Mouse (Mus musculus) embryonic facial prominence, embryonic 13.5 days (tissue): ENCODE measurements around the gene Slc5a2. TPM values are rescaled to one million over a fixed set of nuclear protein-coding genes. Genes with fewer than 3 reads are reported as not detected.

Experiments
- ATAC-seq: fragments of 200-750 bp; cut with Nextera tagmentation; 2 replicates; pipeline ENCODE4 v1.8.0; 2017; ENCODE audit warnings: low read depth; ENCODE audit not compliant: insufficient number of reproducible peaks, insufficient read depth, low FRiP score, low TSS enrichment
- H3K27ac ChIP-seq: fragments of 300-500 bp; sonication (generic); 2 replicates; pipeline ENCODE4 v1.5.1; 2015; ENCODE audit warnings: moderate library complexity, mild to moderate bottlenecking, inconsistent platforms
- H3K27me3 ChIP-seq: fragments of 300-500 bp; sonication (generic); 2 replicates; pipeline ENCODE4 v1.6.1; 2015; ENCODE audit warnings: mild to moderate bottlenecking, inconsistent platforms
- H3K36me3 ChIP-seq: fragments of 300-500 bp; sonication (generic); 2 replicates; pipeline ENCODE4 v1.6.1; 2015; ENCODE audit warnings: mild to moderate bottlenecking, inconsistent platforms
- H3K4me1 ChIP-seq: fragments of 300-500 bp; sonication (generic); 2 replicates; pipeline ENCODE4 v1.6.1; 2015; ENCODE audit warnings: inconsistent platforms
- H3K4me2 ChIP-seq: fragments of 300-500 bp; sonication (generic); 2 replicates; pipeline ENCODE4 v1.6.1; 2015; ENCODE audit warnings: moderate library complexity, mild to moderate bottlenecking, inconsistent platforms
- H3K4me3 ChIP-seq: fragments of 300-500 bp; sonication (generic); 2 replicates; pipeline ENCODE4 v1.5.1; 2015; ENCODE audit warnings: mild to moderate bottlenecking, inconsistent platforms
- H3K9ac ChIP-seq: fragments of 300-500 bp; sonication (generic); 2 replicates; pipeline ENCODE4 v1.6.1; 2015; ENCODE audit warnings: mild to moderate bottlenecking, inconsistent platforms
- H3K9me3 ChIP-seq: fragments of 300-500 bp; sonication (generic); 2 replicates; pipeline ENCODE4 v1.6.1; 2016; ENCODE audit warnings: inconsistent platforms
- WGBS: fragments of 180-500 bp; shearing (Covaris S2); methylation state at CpG from one replicate; pipeline ENCODE4 v1.1.7; 2015; ENCODE audit warnings: mixed read lengths; 5-methylcytosine and 5-hydroxymethylcytosine counted together
- polyA plus RNA-seq: library from polyadenylated mRNA; unstranded; fragments of >200 nt; fragmentation: Nextera tagmentation; extraction: Ambion mirVana; gene quantifications from 2 replicates; pipeline ENCODE4 v1.2.1, GENCODE M21; 2015

Slc5a2 gene
- polyA plus RNA-seq, 1 experiment from 2014 or later = 0.42 TPM

- Histone ChIP-seq H3K4me3 (no peak overlapping the region), H3K36me3 (no peaks in the 10 kb centered on the region), H3K9me3 (no peaks in the 10 kb centered on the region), H3K4me1 (peaks cover 30% of the 10 kb centered on the region), H3K9ac (no peak overlapping the region), H3K27me3 (no peaks in the 10 kb centered on the region), H3K4me2 (no peak overlapping the region), H3K27ac (no peak overlapping the region)
- no peak for ATAC-seq
- 73% methylated on average over 3 of the region's 3 CpGs for WGBS
Measured at GRCm38 (mm10) chr7:128302151-128302550, 36.7 kb downstream of the Slc5a2 start.

- Histone ChIP-seq H3K4me2 (no peak overlapping the region), H3K27ac (no peak overlapping the region), H3K36me3 (no peaks in the 10 kb centered on the region), H3K4me3 (no peak overlapping the region), H3K4me1 (peaks cover 21% of the 10 kb centered on the region), H3K9me3 (no peaks in the 10 kb centered on the region), H3K27me3 (no peaks in the 10 kb centered on the region), H3K9ac (no peak overlapping the region)
- 33% methylated on average over 6 of the region's 6 CpGs for WGBS
- peak; percentile 56; the same call in 1 of the 2 replicates for ATAC-seq
Measured at GRCm38 (mm10) chr7:128304198-128304597, 38.7 kb downstream of the Slc5a2 start.

- no peaks in the 10 kb centered on the region for H3K9me3 ChIP-seq
- H3K36me3 ChIP-seq = no peaks in the 10 kb centered on the region
- peaks cover 26% of the 10 kb centered on the region for H3K4me1 ChIP-seq
- no peaks in the 10 kb centered on the region for H3K27me3 ChIP-seq
- 14% methylated on average over 5 of the region's 5 CpGs for WGBS
- H3K4me3 ChIP-seq = no peak overlapping the region
- H3K27ac ChIP-seq = no peak overlapping the region
- no peak overlapping the region for H3K4me2 ChIP-seq
- ATAC-seq = no peak
- H3K9ac ChIP-seq = no peak overlapping the region
Measured at GRCm38 (mm10) chr7:128304907-128305306, 39.5 kb downstream of the Slc5a2 start.

- Histone ChIP-seq H3K9me3 (no peaks in the 10 kb centered on the region), H3K4me3 (no peak overlapping the region), H3K27ac (no peak overlapping the region), H3K4me1 (peaks cover 35% of the 10 kb centered on the region), H3K4me2 (no peak overlapping the region), H3K9ac (no peak overlapping the region), H3K27me3 (no peaks in the 10 kb centered on the region), H3K36me3 (no peaks in the 10 kb centered on the region)
- no peak for ATAC-seq
Measured at GRCm38 (mm10) chr7:128307851-128308250, 42.4 kb downstream of the Slc5a2 start.

GRCm38 (mm10) chr7:128309216-128309615, 43.8 kb downstream of the Slc5a2 start:
- 63% methylated on average over 3 of the region's 3 CpGs for WGBS
- Histone ChIP-seq H3K4me1 (peaks cover 26% of the 10 kb centered on the region), H3K36me3 (no peaks in the 10 kb centered on the region), H3K4me2 (no peak overlapping the region), H3K27ac (no peak overlapping the region), H3K4me3 (no peak overlapping the region), H3K27me3 (no peaks in the 10 kb centered on the region), H3K9me3 (no peaks in the 10 kb centered on the region), H3K9ac (no peak overlapping the region)
- ATAC-seq = no peak

- H3K4me2 ChIP-seq = no peak overlapping the region
- no peak for ATAC-seq
- H3K27me3 ChIP-seq = no peaks in the 10 kb centered on the region
- H3K4me3 ChIP-seq = no peak overlapping the region
- no peak overlapping the region for H3K9ac ChIP-seq
- 52% methylated on average over 1 of the region's 1 CpGs for WGBS
- no peaks in the 10 kb centered on the region for H3K36me3 ChIP-seq
- H3K27ac ChIP-seq = no peak overlapping the region
- H3K4me1 ChIP-seq = peaks cover 21% of the 10 kb centered on the region
- no peaks in the 10 kb centered on the region for H3K9me3 ChIP-seq
Measured at GRCm38 (mm10) chr7:128309776-128310175, 44.3 kb downstream of the Slc5a2 start.

- H3K27me3 ChIP-seq = no peaks in the 10 kb centered on the region
- no peaks in the 10 kb centered on the region for H3K9me3 ChIP-seq
- no peak overlapping the region for H3K9ac ChIP-seq
- peaks cover 19% of the 10 kb centered on the region; the same call in 1 of the 2 replicates for H3K4me1 ChIP-seq
- no peak for ATAC-seq
- WGBS = 54% methylated on average over 8 of the region's 8 CpGs
- H3K36me3 ChIP-seq = no peaks in the 10 kb centered on the region
- H3K27ac ChIP-seq = no peak overlapping the region
- no peak overlapping the region for H3K4me3 ChIP-seq
- H3K4me2 ChIP-seq = no peak overlapping the region
Measured at GRCm38 (mm10) chr7:128310229-128310688, 44.8 kb downstream of the Slc5a2 start.

- H3K27me3 ChIP-seq = no peaks in the 10 kb centered on the region
- no peak overlapping the region for H3K9ac ChIP-seq
- no peak overlapping the region for H3K27ac ChIP-seq
- H3K4me3 ChIP-seq = no peak overlapping the region
- no peak for ATAC-seq
- H3K4me1 ChIP-seq = peaks cover 19% of the 10 kb centered on the region; the same call in 1 of the 2 replicates
- WGBS = 34% methylated on average over 3 of the region's 3 CpGs
- no peaks in the 10 kb centered on the region for H3K36me3 ChIP-seq
- H3K4me2 ChIP-seq = no peak overlapping the region
- H3K9me3 ChIP-seq = no peaks in the 10 kb centered on the region
Measured at GRCm38 (mm10) chr7:128311263-128311662, 45.8 kb downstream of the Slc5a2 start.

GRCm38 (mm10) chr7:128311811-128312210, 46.4 kb downstream of the Slc5a2 start:
- H3K36me3 ChIP-seq = no peaks in the 10 kb centered on the region
- H3K4me1 ChIP-seq = peaks cover 19% of the 10 kb centered on the region; the same call in 1 of the 2 replicates
- no peak overlapping the region for H3K4me3 ChIP-seq
- H3K9ac ChIP-seq = no peak overlapping the region
- no peaks in the 10 kb centered on the region for H3K27me3 ChIP-seq
- H3K4me2 ChIP-seq = no peak overlapping the region
- no peaks in the 10 kb centered on the region for H3K9me3 ChIP-seq
- 79% methylated on average over 8 of the region's 8 CpGs for WGBS
- no peak overlapping the region for H3K27ac ChIP-seq
- no peak for ATAC-seq

- no peaks in the 10 kb centered on the region for H3K36me3 ChIP-seq
- 70% methylated on average over 13 of the region's 13 CpGs for WGBS
- H3K9ac ChIP-seq = no peak overlapping the region
- peaks cover 19% of the 10 kb centered on the region; the same call in 1 of the 2 replicates for H3K4me1 ChIP-seq
- H3K27ac ChIP-seq = no peak overlapping the region
- ATAC-seq = no peak
- H3K4me3 ChIP-seq = no peak overlapping the region
- no peak overlapping the region for H3K4me2 ChIP-seq
- H3K9me3 ChIP-seq = no peaks in the 10 kb centered on the region
- H3K27me3 ChIP-seq = no peaks in the 10 kb centered on the region
Measured at GRCm38 (mm10) chr7:128312375-128313059, 47.1 kb downstream of the Slc5a2 start.

- Histone ChIP-seq H3K9me3 (no peaks in the 10 kb centered on the region), H3K27me3 (no peaks in the 10 kb centered on the region), H3K4me2 (no peak overlapping the region), H3K27ac (no peak overlapping the region), H3K9ac (no peak overlapping the region), H3K36me3 (no peaks in the 10 kb centered on the region), H3K4me1 (peaks cover 19% of the 10 kb centered on the region; the same call in 1 of the 2 replicates), H3K4me3 (no peak overlapping the region)
- WGBS = 83% methylated on average over 2 of the region's 2 CpGs
- ATAC-seq = no peak
Measured at GRCm38 (mm10) chr7:128313601-128314000, 48.1 kb downstream of the Slc5a2 start.

GRCm38 (mm10) chr7:128314491-128314890, 49.0 kb downstream of the Slc5a2 start:
- Histone ChIP-seq H3K36me3 (no peaks in the 10 kb centered on the region), H3K27me3 (no peaks in the 10 kb centered on the region), H3K4me3 (no peak overlapping the region), H3K4me1 (0 out of 2 replicates have a peak, but pooled peaks cover 13% of the 10 kb centered on the region), H3K27ac (no peak overlapping the region), H3K9me3 (no peaks in the 10 kb centered on the region), H3K4me2 (no peak overlapping the region), H3K9ac (no peak overlapping the region)
- no peak for ATAC-seq
- WGBS = 77% methylated on average over 7 of the region's 7 CpGs
